Mouse (Mus musculus) adrenal gland, adult (tissue): ENCODE measurements at regions not wholly inside any gene's neighbourhood (a gene's known extent, or its start where the extent isn't known, plus 50 kb on each side); places are given as distances from the start of the nearest gene placed in this dataset.

Source experiments
- DNase-seq, 2 experiments: peaks; one replicate each; pipeline ENCODE4 v3.0.0; 2022 to 2023; ENCODE audit warnings: low spot score in 1 of 2; ENCODE audit not compliant: inconsistent age in 2 of 2

- no peak for DNase-seq
Measured at GRCm38 (mm10) chr10:23052480-23053378, 232.8 kb upstream of the Tcf21 start.

DNA sequence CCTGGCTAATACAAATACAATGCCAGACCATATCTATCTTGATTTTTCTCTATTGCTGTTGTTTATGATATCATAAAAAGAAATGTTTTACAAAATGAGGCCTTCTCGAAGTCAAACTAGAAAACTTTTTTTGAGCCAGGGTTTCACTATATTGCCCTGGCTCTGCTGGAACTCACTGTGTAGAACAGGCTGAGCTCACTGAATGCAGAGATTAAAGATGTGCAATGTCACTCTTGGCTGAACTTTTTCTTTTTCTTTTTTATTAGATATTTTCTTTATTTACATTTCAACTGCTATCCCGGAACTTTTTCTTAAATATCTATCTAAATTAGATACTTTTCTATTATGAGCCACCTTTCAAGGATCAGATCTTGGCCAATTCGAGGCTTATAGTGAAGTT lies 224.5 kb upstream of the Tcf21 start:
- DNase-seq = no peak

DNA sequence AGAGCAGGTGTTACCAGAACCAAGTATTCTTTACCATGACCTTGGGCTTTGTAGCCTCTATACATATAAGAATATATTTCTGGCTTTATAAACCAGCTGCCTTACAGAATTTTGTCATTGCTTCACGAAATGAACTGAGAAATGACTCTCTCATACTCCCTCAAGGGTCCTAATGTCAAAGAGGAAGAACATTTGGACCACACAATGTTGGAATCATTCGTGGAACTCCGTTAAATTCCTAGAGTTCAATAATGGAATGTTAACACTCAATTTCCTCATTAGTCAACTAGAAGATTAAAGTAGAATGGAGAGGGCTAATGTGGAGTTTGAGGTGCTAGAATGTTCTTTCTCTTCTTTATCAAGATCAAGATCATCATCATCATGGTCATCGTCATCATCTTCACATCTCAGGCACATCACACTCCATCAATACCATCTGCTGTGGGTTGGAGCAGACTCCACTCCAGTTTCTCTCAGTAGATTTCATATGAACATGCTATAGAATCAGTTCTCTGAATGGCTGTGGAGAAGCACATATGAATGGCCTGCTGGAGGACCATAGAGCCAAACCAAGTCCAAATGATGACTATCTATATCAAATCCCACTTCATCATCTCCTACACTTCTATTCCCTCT lies 211.6 kb upstream of the Tcf21 start:
- no peak for DNase-seq

- DNase-seq = no peak
Measured at GRCm38 (mm10) chr10:23027961-23028360, 208.0 kb upstream of the Tcf21 start.

DNA sequence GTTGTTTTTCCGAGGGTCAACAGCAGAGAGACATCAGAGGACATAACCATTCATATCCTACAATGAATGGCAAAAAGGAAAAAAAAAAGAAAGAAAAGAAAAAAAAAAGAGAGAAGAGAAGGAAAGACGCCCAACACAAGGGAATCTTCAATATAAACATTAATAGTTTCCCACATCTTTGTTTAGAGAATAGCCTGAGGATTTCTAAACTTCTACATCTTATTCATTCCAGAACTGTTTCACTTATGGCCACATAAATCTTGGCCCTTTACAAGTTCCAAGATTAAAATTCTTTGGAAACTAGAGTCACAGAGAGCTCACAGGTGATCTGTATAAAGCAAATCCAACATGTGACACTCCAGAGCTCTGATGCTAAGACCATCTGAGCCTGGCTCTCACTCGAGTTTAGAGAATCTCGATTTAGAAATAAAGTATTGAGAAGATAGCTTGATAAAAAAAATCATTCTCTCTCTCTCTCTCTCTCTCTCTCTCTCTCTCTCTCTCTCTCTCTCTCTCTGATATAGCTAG lies 197.2 kb upstream of the Tcf21 start:
- no peak for DNase-seq

- no peak for DNase-seq
Measured at GRCm38 (mm10) chr10:23015935-23016694, 196.1 kb upstream of the Tcf21 start.

DNA sequence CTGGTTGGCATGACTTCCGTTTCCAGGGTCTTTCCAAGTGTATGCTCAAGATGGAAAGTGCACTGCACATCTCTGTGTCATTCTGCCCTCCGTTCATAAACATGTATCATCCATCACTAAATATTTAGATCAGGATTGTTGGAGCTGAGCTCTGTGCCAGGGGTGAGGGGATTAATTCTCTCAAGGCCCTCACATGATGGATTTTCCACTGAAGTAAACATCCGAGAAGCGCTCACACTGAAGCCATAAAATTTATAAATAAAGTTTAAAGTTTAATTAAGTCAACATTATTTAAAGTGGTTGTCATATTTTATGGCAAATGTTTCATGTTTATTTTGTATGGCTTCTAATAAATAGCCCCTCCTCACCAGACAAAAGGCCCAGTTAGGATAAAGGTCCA lies 190.7 kb upstream of the Tcf21 start:
- DNase-seq = no peak

GRCm38 (mm10) chr10:23010201-23010600 lies 190.2 kb upstream of the Tcf21 start:
- no peak for DNase-seq

DNA sequence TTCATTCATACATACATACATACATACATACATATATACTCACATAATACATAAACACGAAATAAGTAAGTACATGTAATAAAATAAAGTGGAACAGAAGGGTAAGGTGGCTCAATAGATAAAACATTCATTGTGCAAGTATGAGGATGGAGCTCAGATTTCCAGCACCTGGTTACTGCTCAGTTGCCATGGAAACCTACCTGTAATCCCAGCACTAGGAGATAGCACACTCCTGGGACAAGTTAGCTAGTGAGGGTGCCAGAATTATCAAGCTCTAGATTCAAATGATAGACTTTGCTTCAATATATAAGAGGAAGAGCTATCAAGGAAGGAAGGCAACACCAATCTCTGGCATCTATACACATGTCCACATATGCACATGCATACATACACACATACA lies 184.8 kb upstream of the Tcf21 start:
- DNase-seq = no peak

- DNase-seq = no peak
Measured at GRCm38 (mm10) chr10:23003686-23004085, 183.7 kb upstream of the Tcf21 start.

GRCm38 (mm10) chr10:22998561-22998960 lies 178.6 kb upstream of the Tcf21 start:
- no peak for DNase-seq

GRCm38 (mm10) chr10:22997571-22997970 lies 177.6 kb upstream of the Tcf21 start:
- no peak for DNase-seq

DNA sequence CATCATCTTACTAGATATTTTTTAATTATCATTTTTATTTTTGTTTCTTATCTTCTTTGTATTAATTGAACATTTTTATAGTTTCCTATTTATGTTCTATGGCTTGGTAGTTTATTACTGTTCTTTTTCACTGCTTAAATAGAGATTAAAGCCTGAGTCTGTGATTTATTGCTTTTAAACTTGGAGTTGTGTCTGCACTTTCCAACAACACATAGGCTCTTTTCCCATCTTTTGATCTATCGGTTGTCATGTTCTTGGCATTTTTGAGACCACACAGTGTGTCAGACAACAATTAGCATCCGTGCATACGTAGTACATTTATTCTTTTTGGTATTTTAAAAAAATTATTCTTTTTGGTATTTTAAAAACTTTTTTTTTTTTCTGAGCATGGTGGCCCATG lies 173.2 kb upstream of the Tcf21 start:
- DNase-seq = no peak

GRCm38 (mm10) chr10:22981798-22982197 lies 161.8 kb upstream of the Tcf21 start:
- DNase-seq = no peak

- DNase-seq = no peak
Measured at GRCm38 (mm10) chr10:22978442-22978841, 158.5 kb upstream of the Tcf21 start.

GRCm38 (mm10) chr10:22956956-22957355 lies 137.0 kb upstream of the Tcf21 start:
- DNase-seq = no peak

DNA sequence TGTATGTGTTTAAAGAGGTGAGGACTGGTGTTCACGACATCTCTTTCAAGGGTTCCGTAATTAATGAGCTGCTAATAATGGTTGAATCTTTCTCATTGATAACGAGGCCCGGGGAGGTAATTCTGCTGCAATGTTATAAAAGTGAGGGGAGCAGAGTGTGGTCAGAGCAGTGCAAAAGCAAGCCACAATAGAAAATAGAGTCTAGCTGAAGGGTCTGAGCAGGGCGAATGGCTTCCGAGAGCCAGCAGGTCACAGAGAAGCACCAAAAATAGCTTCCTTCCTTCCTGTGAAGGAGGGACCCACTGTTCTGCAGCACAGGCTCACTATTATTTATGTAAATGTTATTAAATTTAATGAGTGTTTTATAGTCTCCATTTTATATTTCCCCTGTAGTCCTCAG lies 133.3 kb upstream of the Tcf21 start:
- DNase-seq = no peak

DNA sequence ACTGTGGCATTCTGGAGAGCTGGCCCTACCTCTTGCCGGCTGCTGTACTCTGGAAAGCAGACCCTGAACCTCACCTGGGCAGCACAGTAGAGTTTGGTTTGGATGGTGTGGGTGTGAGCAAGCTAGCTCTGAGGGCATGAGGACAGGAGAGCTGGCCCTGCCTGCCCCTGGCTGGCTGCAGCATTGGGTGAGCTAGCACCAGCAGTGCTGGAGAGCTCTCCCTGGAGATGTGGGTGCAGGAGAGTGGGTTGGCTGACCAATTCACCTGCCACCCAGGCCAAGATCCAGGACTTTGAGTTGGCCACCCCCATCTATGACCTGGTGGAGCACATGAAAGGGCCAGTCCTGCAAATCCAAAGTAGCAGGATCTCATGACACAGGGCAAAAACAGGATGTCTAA lies 124.3 kb upstream of the Tcf21 start:
- DNase-seq = no peak

- DNase-seq = no peak
Measured at GRCm38 (mm10) chr10:22927977-22928376, 108.0 kb upstream of the Tcf21 start.

DNA sequence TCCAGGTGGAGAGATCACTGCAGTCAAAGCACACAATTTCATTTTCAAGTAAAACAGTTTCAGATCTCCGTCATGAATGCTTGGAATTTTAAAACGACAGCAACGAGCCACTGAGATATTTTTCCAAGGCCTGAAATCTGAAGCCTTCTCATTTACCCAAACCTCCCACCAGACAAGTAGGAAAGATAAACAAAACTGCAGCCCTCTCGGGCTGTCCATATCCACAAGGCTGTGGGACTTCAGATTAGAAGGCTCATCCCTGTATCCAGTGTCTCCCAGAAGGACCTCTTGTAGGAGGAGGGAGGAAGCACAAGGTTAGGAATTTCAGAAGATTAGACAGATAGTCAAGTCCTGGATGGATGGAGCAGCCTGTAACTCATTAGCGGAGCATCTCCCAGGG lies 106.1 kb upstream of the Tcf21 start:
- DNase-seq = no peak
